Mouse (Mus musculus): ENCODE data around the gene Csrp3. TPM values are rescaled to one million over a fixed set of nuclear protein-coding genes. Genes with fewer than 3 reads are reported as not detected.
A peak's percentile ranks its signal among the peaks of the same experiment; 100 is the strongest.

Csrp3 gene
- polyA plus RNA-seq, 1 experiment from 2014 or later, result not detected

DNA sequence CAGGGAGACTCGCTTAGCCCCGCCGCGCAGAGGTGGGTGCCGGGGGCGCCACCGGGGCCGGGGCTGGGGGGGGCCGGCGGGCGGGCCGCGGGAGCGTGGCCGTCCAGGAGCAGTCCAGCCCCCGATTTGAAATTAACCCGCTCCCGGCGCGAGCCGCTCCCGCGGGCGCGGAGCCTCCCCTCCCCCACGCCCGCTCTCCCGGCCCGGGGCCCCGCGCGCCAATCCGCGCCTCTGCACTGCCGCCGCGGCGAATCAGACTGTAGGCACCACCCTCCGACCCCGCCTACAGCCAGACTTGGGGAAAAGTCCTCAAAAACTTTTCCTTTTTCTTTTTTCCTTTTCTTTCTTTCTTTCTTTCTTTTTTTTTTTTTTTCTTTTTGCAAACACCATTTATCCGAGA is 33.7 kb upstream of the Csrp3 start, which contains the start of gene E2f8:
TSS of gene E2f8 (minus strand) at position 111 of the 400 bp plus-strand sequence.
- H3K27me3 ChIP-seq (ENCODE audit: insufficient read depth, low read length), result no peaks in the 10 kb centered on the region
- WGBS, result under 1% methylated on average over 39 of the region's 41 CpGs
- 0 out of 2 replicates have a peak, but pooled peaks cover 4% of the 10 kb centered on the region for H3K4me1 ChIP-seq (replicated peaks; ENCODE audit: insufficient read depth, low read length)
- no peaks in the 10 kb centered on the region for H3K9me3 ChIP-seq (replicated peaks; ENCODE audit: low read length)
- no peaks in the 10 kb centered on the region for H3K36me3 ChIP-seq (ENCODE audit: insufficient read depth, low read length)
- H3K4me3 ChIP-seq (replicated peaks; ENCODE audit: low read depth, low read length), result peak within 1 kb of the TSS; percentile 87
- DNase-seq (ENCODE audit: low spot score), result peak; percentile 90
- peak within 1 kb of the TSS; percentile 98 for H3K4me2 ChIP-seq (ENCODE audit: low read length)
- no peak for TF ChIP-seq CTCF (IDR thresholded peaks at IDR 0.05; ENCODE audit: low read depth)
- H3K27ac ChIP-seq, result peak within 1 kb of the TSS; percentile 73
- ATAC-seq (replicated peaks; ENCODE audit: low FRiP score, low read depth), result peak; percentile 64
- H3K9ac ChIP-seq (ENCODE audit: low read depth, low read length), result peak within 1 kb of the TSS; percentile 78

- H3K4me2 ChIP-seq (ENCODE audit: low read length), result peak overlapping the region; percentile 98
Measured at GRCm38 (mm10) chr7:48880591-48881481, 33.0 kb upstream of the Csrp3 start.

DNA sequence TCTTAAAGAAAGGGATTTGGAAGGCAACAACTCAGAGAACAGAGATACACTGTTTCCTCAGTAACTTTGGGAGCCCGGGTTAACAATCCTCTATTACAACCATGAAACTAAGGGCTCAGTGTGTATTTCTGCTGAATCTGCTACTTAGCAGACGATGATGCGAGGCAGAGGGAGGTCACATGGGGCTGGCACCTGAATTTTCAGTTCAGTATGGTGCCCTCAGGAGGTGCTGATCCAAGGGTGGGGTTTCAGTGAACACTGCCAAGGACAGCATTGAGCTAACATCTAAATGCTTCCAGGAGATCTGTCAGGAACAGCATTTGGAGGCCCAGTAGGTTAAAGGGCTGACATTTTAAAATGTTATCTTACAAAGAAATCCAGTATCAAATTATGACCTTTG is 31.7 kb upstream of the Csrp3 start:
- no peak for TF ChIP-seq CTCF (IDR thresholded peaks at IDR 0.05; ENCODE audit: low read depth)
- H3K4me2 ChIP-seq (ENCODE audit: low read length), result peak overlapping the region; percentile 22; the same call in 1 of the 2 replicates
- H3K27ac ChIP-seq, result no peak overlapping the region
- DNase-seq (ENCODE audit: low spot score), result no peak
- no peak overlapping the region for H3K4me3 ChIP-seq (replicated peaks; ENCODE audit: low read depth, low read length)
- no peaks in the 10 kb centered on the region for H3K9me3 ChIP-seq (replicated peaks; ENCODE audit: low read length)
- WGBS, result 48% methylated on average over 3 of the region's 3 CpGs
- ATAC-seq (replicated peaks; ENCODE audit: low FRiP score, low read depth), result no peak
- H3K27me3 ChIP-seq (ENCODE audit: insufficient read depth, low read length), result no peaks in the 10 kb centered on the region
- H3K9ac ChIP-seq (ENCODE audit: low read depth, low read length), result no peak overlapping the region
- H3K36me3 ChIP-seq (ENCODE audit: insufficient read depth, low read length), result peaks cover 9% of the 10 kb centered on the region; the same call in 1 of the 2 replicates
- H3K4me1 ChIP-seq (replicated peaks; ENCODE audit: insufficient read depth, low read length), result 0 out of 2 replicates have a peak, but pooled peaks cover 4% of the 10 kb centered on the region

More at GRCm38 (mm10) chr7:48880591-48881481, 33.0 kb upstream of the Csrp3 start:
- peak overlapping the region; percentile 87 for H3K4me3 ChIP-seq (replicated peaks; ENCODE audit: low read depth, low read length)
- peak overlapping the region; percentile 78 for H3K9ac ChIP-seq (ENCODE audit: low read depth, low read length)
- H3K27me3 ChIP-seq (ENCODE audit: insufficient read depth, low read length), result no peaks in the 10 kb centered on the region
- TF ChIP-seq CTCF (IDR thresholded peaks at IDR 0.05; ENCODE audit: low read depth), result no peak
- no peaks in the 10 kb centered on the region for H3K9me3 ChIP-seq (replicated peaks; ENCODE audit: low read length)
- peak overlapping the region; percentile 73 for H3K27ac ChIP-seq
- no peaks in the 10 kb centered on the region for H3K36me3 ChIP-seq (ENCODE audit: insufficient read depth, low read length)
- WGBS, result under 1% methylated on average over 62 of the region's 77 CpGs
- DNase-seq (ENCODE audit: low spot score) (peak; percentile 99), ATAC-seq (replicated peaks; ENCODE audit: low FRiP score, low read depth) (peak; percentile 98)
- 0 out of 2 replicates have a peak, but pooled peaks cover 4% of the 10 kb centered on the region for H3K4me1 ChIP-seq (replicated peaks; ENCODE audit: insufficient read depth, low read length)

DNA sequence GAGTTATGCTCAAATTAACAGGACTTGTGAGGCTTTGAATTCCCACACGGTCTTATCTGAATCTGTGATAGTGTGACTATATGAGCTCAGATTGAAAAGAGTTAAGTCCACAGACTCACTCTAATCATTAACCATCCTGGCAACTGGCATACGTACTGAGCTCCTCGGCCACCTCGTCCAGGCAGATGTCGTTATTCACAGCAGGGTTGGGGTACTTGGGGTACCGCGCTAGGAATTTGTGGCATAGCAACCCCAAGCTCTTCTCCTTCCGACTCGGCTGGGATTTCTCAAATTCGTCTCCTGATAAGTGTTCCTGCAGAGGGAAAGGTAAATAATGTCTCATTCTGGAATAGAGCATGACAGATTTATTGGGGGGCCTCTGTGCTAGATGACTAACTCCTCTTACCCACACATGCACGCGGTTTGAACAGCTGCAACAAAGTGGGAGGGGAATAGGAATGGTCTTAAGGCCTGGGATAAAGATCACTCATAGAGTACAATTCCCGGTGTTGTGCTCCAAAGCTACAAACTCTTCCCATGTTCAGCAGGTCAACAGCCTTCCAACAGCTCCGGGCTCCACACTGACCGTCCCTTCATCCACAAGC is 30.1 kb upstream of the Csrp3 start:
- Histone ChIP-seq H3K27me3 (ENCODE audit: insufficient read depth, low read length) (no peaks in the 10 kb centered on the region), H3K4me3 (replicated peaks; ENCODE audit: low read depth, low read length) (no peak overlapping the region), H3K9ac (ENCODE audit: low read depth, low read length) (no peak overlapping the region), H3K4me2 (ENCODE audit: low read length) (0 out of 2 replicates have a peak overlapping the region, but pooled peaks have one; percentile 4), H3K36me3 (ENCODE audit: insufficient read depth, low read length) (peaks cover 19% of the 10 kb centered on the region), H3K4me1 (replicated peaks; ENCODE audit: insufficient read depth, low read length) (0 out of 2 replicates have a peak, but pooled peaks cover 4% of the 10 kb centered on the region), H3K9me3 (replicated peaks; ENCODE audit: low read length) (no peaks in the 10 kb centered on the region), H3K27ac (no peak overlapping the region)
- DNase-seq (ENCODE audit: low spot score), result peak; percentile 47
- WGBS, result 30% methylated on average over 15 of the region's 15 CpGs
- no peak for ATAC-seq (replicated peaks; ENCODE audit: low FRiP score, low read depth)
- TF ChIP-seq CTCF (IDR thresholded peaks at IDR 0.05; ENCODE audit: low read depth), result no peak

DNA sequence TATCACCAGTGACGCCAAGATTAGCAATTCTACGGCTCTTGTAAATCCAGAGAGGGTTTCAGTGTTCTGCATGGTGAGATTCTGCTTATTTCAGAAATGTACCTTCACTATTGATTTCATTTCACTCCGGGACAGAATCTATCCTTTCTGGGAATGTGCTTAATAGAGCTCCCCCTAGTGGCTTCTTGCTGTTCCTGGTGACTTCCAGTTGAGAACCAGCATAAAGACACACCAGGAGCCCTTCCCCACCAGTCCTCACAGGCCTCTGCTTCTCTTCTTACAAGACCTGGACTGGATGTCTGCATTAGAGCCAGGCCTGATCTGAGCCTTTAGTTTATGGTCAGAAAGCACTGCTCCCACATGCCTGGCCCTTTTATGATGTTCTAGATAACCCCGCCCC is 28.7 kb upstream of the Csrp3 start:
- Histone ChIP-seq H3K4me2 (ENCODE audit: low read length) (no peak overlapping the region), H3K9me3 (replicated peaks; ENCODE audit: low read length) (no peaks in the 10 kb centered on the region), H3K4me3 (replicated peaks; ENCODE audit: low read depth, low read length) (no peak overlapping the region), H3K4me1 (replicated peaks; ENCODE audit: insufficient read depth, low read length) (0 out of 2 replicates have a peak, but pooled peaks cover 4% of the 10 kb centered on the region), H3K9ac (ENCODE audit: low read depth, low read length) (no peak overlapping the region), H3K36me3 (ENCODE audit: insufficient read depth, low read length) (peaks cover 29% of the 10 kb centered on the region), H3K27me3 (ENCODE audit: insufficient read depth, low read length) (no peaks in the 10 kb centered on the region), H3K27ac (no peak overlapping the region)
- ATAC-seq (replicated peaks; ENCODE audit: low FRiP score, low read depth) (no peak), DNase-seq (ENCODE audit: low spot score) (peak; percentile 87)
- TF ChIP-seq CTCF (IDR thresholded peaks at IDR 0.05; ENCODE audit: low read depth), result peak; percentile 83
- 67% methylated on average over 4 of the region's 4 CpGs for WGBS

DNA sequence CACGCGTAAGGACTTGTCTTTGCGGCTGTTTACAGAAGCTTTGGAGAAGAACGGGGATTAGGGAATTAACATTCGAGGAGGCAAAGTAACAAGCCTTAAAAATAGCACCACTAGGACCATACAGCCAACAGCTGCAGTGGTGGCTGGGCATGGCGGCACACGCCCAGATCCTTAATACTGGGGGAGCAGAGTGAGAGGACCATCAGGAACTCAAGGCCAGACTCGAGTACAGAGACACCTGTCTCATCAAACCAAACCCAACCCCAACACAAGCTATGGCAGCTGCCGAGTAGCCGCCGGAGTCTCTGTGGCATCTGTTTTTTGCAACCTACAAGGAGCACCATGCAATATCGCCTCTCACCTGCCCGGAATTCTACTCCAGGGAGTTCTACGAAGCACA is 27.3 kb upstream of the Csrp3 start:
- DNase-seq (ENCODE audit: low spot score) (no peak), ATAC-seq (replicated peaks; ENCODE audit: low FRiP score, low read depth) (no peak)
- WGBS, result 92% methylated on average over 14 of the region's 14 CpGs
- Histone ChIP-seq H3K9me3 (replicated peaks; ENCODE audit: low read length) (no peaks in the 10 kb centered on the region), H3K27me3 (ENCODE audit: insufficient read depth, low read length) (no peaks in the 10 kb centered on the region), H3K36me3 (ENCODE audit: insufficient read depth, low read length) (peaks cover 41% of the 10 kb centered on the region), H3K4me2 (ENCODE audit: low read length) (no peak overlapping the region), H3K27ac (no peak overlapping the region), H3K9ac (ENCODE audit: low read depth, low read length) (no peak overlapping the region), H3K4me3 (replicated peaks; ENCODE audit: low read depth, low read length) (no peak overlapping the region), H3K4me1 (replicated peaks; ENCODE audit: insufficient read depth, low read length) (0 out of 2 replicates have a peak, but pooled peaks cover 4% of the 10 kb centered on the region)
- no peak for TF ChIP-seq CTCF (IDR thresholded peaks at IDR 0.05; ENCODE audit: low read depth)

Data from kidney, postnatal 0 days (tissue).